Mouse (Mus musculus): ENCODE measurements at regions not wholly inside any gene's neighbourhood (a gene's known extent, or its start where the extent isn't known, plus 50 kb on each side); places are given as distances from the start of the nearest gene placed in this dataset.

DNA sequence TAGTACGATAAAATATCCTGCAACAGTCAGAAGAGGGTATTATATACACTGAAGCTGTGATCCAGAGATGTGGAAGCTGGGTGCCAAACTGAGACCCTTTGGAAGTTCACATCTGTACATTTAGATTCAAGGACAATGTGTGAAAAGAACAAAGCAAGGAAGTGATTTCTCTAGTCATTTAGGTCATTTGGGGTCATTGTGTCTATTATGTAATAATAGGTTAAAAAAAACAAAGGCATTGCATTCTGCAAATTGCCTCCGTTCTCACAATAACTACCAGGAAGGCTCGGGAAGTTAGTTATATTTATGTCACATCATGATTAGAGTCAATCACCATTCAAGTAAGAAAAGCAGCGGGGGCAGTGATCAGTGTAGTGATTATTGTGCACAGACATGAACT is 563.3 kb downstream of the Trim52 start:
- DNase-seq = no peak

DNA sequence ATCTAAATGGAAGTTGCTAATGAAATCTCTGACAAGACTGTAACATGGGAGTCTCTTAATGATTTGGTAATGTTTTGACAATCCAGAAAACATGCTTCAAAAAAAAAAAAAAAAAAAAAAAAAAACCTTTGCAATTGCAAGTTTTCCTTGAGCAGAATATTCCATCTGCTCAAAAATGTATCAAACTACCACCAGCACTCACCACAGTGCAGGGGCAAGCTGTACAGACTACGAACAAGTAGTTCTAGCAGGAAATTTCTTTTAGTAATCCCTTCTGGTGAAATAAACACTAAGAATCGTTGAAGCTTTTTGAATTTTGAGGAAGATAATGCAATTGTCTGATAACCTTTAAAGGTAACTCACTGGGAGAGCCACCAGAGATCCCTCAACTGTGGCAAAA is 572.0 kb downstream of the Trim52 start:
- DNase-seq = no peak

DNA sequence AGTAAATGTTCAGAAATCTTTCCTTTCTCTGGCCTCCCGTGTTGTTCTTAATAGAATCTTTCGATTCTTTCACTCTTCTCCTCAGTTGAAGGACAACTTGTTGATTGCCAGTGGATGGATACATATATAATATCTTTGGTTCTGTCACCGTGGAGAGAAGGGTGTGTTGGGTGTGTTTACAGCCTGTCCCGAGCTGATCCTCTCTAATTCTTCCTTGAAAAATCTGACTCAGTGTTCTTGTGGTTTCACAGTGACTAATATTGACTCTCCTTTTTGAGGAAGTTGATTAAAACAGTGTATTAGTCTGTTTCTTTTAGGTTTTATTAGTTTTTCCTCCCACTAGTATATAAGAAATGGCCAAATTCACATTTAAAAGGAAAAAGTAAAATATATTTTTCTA is 575.2 kb downstream of the Trim52 start:
- DNase-seq = no peak

DNA sequence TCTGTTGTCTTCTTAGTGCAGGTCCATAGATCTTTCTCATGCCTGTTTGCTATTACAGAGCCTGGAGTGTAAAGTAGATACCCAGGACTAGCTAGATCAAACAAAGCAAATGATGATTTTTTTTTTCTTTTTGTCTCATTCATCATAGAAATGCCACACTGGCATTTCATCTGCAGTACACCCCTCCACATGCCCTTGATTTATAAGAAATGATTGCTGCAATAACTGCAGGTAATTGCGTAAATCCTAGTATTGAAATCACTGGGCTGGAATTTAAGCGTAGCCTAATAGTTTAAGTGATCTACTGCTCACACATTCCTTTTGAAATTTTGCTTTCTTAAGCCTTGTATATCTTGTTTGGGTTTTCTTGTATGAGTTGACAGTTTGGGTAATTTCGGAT is 581.4 kb downstream of the Trim52 start:
- no peak for DNase-seq

DNA sequence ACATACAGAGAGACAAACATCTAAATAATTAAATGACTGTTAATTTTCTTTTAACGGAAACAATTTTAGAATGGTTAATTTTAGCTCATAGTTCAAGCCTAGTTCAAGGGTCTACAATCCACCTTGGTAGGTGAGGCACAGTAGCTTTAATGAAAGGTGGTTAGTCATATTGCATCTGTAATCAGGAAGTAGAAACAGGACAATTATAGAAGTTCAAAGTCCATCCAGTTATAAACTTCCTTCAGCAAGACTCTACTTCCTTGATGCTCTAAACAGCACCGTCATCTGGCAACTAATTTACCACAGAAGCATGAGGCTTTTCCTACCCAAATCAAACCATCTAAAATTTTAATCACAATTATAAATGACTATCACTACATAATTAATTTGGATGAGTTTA is 608.0 kb downstream of the Trim52 start:
- DNase-seq = no peak

DNA sequence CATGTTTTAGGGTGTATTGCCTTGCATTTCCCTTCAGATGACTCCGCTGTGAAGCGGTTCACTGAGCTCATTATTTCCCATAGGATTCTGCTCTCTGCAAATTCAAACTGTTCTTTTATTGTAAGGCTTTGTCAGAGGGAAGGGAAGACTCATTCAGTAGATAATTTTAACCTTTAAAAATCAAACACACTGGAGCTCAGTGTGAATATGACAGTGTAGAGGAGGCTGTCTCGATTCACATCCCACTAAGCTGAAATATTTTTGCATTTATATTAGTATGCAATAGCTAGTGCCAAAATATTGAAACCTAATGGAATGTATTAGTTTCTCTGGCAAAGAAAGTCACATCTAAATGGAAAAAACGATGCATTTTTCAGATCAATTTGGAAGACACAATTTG is 627.8 kb downstream of the Trim52 start:
- DNase-seq = no peak

DNA sequence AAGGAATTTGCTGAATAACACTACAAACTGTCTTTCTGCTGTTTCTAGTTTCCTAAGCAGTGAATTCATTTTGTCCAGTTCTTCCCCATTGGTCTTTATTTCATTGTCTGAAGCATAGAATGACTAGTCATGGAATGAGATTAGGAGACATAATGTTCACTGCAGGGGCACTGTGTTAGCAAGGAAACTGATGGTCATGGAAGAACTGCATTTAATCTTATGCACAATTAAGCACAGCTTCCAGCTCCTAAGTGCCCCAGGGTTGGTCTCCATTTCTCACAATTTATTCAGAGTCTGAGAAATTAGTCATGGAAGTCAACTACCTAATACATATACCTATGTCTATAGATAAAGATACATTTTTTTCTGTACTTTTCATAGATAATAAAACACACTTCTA is 634.9 kb downstream of the Trim52 start:
- DNase-seq = no peak

DNA sequence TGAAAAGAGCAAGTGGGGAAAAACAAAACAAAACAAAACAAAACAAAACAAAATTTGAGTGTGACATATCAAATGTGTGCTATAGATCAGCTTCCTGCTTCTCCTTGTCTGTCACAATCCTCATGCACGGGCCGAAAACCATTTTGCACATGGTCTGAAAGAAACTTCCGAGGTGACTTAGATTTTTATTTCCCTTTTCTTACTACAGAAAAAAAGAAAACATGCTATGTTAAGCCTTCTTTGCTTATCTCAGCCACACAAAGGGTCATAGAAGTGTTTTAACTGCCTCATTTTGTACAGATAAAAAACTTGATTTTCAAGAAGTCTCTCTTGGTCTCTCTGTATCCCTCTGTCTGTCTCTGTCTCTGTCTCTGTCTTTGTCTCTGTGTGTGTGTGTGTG is 654.2 kb downstream of the Trim52 start:
- no peak for DNase-seq

DNA sequence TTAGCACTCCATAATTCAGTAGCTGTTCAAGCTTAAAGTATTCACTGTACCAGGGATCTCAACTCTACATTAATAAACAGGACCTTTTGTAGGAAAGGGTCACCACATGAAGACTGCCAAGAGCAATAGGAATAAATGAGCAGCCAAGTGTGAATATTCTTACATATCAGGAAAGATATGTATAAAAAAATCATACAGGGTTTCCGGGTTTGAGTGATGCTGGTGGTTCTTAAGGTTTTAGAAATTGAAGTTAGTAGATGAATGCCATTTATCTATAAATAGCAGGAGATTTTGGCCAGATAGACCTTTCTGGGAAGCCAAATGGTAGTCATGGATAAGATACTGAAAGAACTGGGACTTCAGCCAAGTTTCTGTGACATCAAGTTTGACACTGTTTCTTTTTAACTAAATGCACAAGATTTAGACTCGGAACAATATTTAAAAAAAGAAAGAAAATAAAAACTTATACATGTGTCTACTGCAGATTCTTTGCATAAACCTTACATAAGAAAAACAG is 657.1 kb downstream of the Trim52 start:
- no peak for DNase-seq

DNA sequence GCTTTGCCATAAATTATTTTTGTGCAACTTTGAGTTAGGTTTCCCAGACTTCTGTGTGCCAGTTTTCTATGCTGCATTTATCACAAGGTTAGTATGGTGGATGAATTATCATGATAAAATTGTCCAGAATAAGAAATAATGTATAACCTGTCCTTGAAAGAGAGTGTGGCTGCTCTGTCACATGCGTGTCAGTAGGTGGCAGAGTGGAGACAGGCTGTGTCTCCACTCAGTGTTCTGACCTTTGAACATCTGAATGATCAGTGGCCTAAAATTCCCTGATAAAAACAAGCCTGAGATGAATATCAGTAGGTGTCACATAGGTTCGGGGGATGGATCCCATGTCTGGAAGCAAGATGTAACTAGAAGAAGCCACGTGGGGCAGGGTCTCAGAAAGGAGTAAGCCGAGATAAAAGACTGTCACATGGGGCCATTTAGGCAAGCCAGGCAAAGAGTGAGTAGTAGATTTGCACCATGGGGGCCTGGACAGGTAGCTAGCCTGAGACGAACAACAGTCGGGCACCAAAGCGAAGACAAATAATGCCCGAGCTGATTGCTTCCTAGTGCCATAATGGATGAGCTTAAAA is 660.0 kb downstream of the Trim52 start:
- DNase-seq = peak in 1 of 2 experiments; percentile 21
